Mouse (Mus musculus) embryo, embryonic 11.5 days (tissue): ENCODE measurements around the gene Lmo3.
A peak's percentile ranks its signal among the peaks of the same experiment; 100 is the strongest.

Source experiments
- DNase-seq: peaks from one replicate; pipeline ENCODE4 v3.0.0-alpha.2; 2012; ENCODE audit warnings: low read depth, low spot score

Gene Lmo3

GRCm38 (mm10) chr6:138581734-138582505 is at the start of gene Lmo3:
TSS of gene Lmo3 (minus strand) at chr6:138581968.
- DNase-seq = no peak

GRCm38 (mm10) chr6:138620786-138621185 is 39.0 kb upstream of the Lmo3 start:
- no peak for DNase-seq

- no peak for DNase-seq
Measured at GRCm38 (mm10) chr6:138618396-138618795, 36.6 kb upstream of the Lmo3 start.

GRCm38 (mm10) chr6:138597016-138597415 is 15.2 kb upstream of the Lmo3 start:
- no peak for DNase-seq

- no peak for DNase-seq
Measured at GRCm38 (mm10) chr6:138595991-138596698, 14.4 kb upstream of the Lmo3 start.

- DNase-seq = peak; percentile 16
Measured at GRCm38 (mm10) chr6:138583314-138583713, 1.5 kb upstream of the Lmo3 start.

- no peak for DNase-seq
Measured at GRCm38 (mm10) chr6:138582506-138583000, 785 bp upstream of the Lmo3 start.

- no peak for DNase-seq
Measured at GRCm38 (mm10) chr6:138580491-138581076, 1.2 kb downstream of the Lmo3 start.

- DNase-seq = no peak
Measured at GRCm38 (mm10) chr6:138563416-138563815, 18.4 kb downstream of the Lmo3 start.

GRCm38 (mm10) chr6:138552144-138552543 is 29.6 kb downstream of the Lmo3 start:
- DNase-seq = no peak

GRCm38 (mm10) chr6:138534879-138535278 is 46.9 kb downstream of the Lmo3 start:
- no peak for DNase-seq

- no peak for DNase-seq
Measured at GRCm38 (mm10) chr6:138506642-138507041, 75.1 kb downstream of the Lmo3 start.

- no peak for DNase-seq
Measured at GRCm38 (mm10) chr6:138503946-138504345, 77.8 kb downstream of the Lmo3 start.

GRCm38 (mm10) chr6:138482834-138483233 is 98.9 kb downstream of the Lmo3 start:
- DNase-seq = no peak

GRCm38 (mm10) chr6:138477611-138478010 is 104.2 kb downstream of the Lmo3 start:
- DNase-seq = peak; percentile 57

- no peak for DNase-seq
Measured at GRCm38 (mm10) chr6:138469204-138469603, 112.6 kb downstream of the Lmo3 start.

GRCm38 (mm10) chr6:138444515-138445048 is 137.2 kb downstream of the Lmo3 start:
- DNase-seq = no peak

- DNase-seq = no peak
Measured at GRCm38 (mm10) chr6:138437351-138437750, 144.4 kb downstream of the Lmo3 start.

- no peak for DNase-seq
Measured at GRCm38 (mm10) chr6:138436813-138437212, 145.0 kb downstream of the Lmo3 start.

- DNase-seq = no peak
Measured at GRCm38 (mm10) chr6:138427394-138427793, 154.4 kb downstream of the Lmo3 start.

GRCm38 (mm10) chr6:138426894-138427293 is 154.9 kb downstream of the Lmo3 start:
- no peak for DNase-seq
